Mouse (Mus musculus) hindbrain, embryonic 10.5 days (tissue): ENCODE measurements around the gene Rabepk. TPM values are rescaled to one million over a fixed set of nuclear protein-coding genes. Genes with fewer than 3 reads are reported as not detected.
"Not testable (repeated sequence)": the region's sequence is repeated elsewhere in the genome, so short reads cannot be mapped to it uniquely, and the experiment has no call there.

Experiments
- DNase-seq: peaks from one replicate; pipeline ENCODE4 v3.0.0-alpha.2; 2017; ENCODE audit warnings: low spot score
- H3K27ac ChIP-seq: fragments of 300-500 bp; sonication (generic); 2 replicates; pipeline ENCODE4 v1.5.1; 2016; ENCODE audit warnings: mild to moderate bottlenecking, moderate library complexity
- H3K27me3 ChIP-seq: fragments of 300-500 bp; sonication (generic); 2 replicates; pipeline ENCODE4 v1.6.1; 2016; ENCODE audit warnings: mild to moderate bottlenecking; ENCODE audit not compliant: poor library complexity, insufficient read depth, severe bottlenecking
- H3K36me3 ChIP-seq: fragments of 300-500 bp; sonication (generic); 2 replicates; pipeline ENCODE4 v1.6.1; 2016; ENCODE audit warnings: mild to moderate bottlenecking, moderate library complexity
- H3K4me1 ChIP-seq: fragments of 300-500 bp; sonication (generic); replicated peaks from 2 replicates; pipeline ENCODE4 v1.6.1; 2016; ENCODE audit warnings: mild to moderate bottlenecking
- H3K4me3 ChIP-seq: fragments of 300-500 bp; sonication (generic); 2 replicates; pipeline ENCODE4 v1.5.1; 2016; ENCODE audit warnings: mild to moderate bottlenecking, moderate library complexity
- H3K9me3 ChIP-seq: fragments of 300-500 bp; sonication (generic); 2 replicates; pipeline ENCODE4 v1.6.1; 2016; ENCODE audit warnings: mild to moderate bottlenecking, moderate library complexity
- WGBS: fragments of 180-500 bp; shearing (Covaris S2); methylation state at CpG from one replicate; pipeline ENCODE4 v1.1.7; 2016; 5-methylcytosine and 5-hydroxymethylcytosine counted together
- polyA plus RNA-seq: library from polyadenylated mRNA; unstranded; fragments of >200 nt; fragmentation: Nextera tagmentation; extraction: Ambion mirVana; gene quantifications from 2 replicates; pipeline ENCODE4 v1.2.1, GENCODE M21; 2016

Rabepk gene
- polyA plus RNA-seq, 1 experiment from 2014 or later: 31.5 TPM

DNA sequence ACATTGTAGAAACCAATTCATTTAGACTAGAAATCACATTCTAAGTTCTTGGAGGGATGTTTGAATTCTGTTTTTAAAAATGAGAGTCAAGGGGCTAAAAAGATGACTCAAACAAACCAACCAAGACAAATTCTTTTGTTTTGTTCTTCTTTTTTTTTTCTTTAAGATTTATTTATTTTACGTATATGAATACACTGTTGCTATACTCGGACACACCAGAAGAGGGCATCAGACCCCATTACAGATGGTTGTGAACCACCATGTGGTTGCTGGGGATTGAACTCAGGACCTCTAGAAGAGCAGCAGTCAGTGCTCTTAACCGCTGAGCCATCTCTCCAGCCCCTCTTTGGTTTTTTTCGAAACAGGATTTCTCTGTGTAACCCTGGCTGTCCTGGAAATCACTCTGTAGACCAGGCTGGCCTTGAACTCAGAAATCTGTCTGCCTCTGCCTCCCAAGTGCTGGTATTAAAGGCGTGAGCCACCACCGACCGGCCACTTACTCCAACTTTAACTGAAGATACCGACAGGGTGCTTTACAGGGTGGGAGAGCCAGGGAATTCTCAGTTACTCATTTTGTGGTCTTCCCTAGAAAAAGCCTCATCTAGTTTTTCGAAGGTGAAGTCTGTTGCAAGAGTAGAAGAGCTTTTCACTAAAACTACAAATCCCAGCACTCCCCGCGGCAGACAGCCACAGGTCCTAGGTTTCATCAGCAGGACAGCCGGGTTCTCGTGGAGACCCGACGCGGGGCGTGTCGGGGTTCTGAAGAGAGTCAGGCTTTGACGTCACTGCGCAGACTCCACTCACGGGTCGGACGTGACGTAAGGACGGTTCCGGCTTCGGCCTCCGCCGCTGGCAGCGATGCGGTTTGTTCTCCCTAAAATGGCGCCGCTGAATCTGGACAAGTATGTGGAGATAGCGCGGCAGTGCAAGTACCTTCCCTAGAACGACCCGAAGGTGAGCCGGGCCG, 2.1 kb upstream of the Rabepk start:
- WGBS: 5% methylated on average over 39 of the region's 39 CpGs
- no peaks in the 10 kb centered on the region for H3K9me3 ChIP-seq
- DNase-seq: peak; percentile 98
- H3K27me3 ChIP-seq: no peaks in the 10 kb centered on the region
- H3K4me1 ChIP-seq: peaks cover 36% of the 10 kb centered on the region
- H3K36me3 ChIP-seq: peaks cover 32% of the 10 kb centered on the region
- peak overlapping the region; percentile 72 for H3K4me3 ChIP-seq
- H3K27ac ChIP-seq: peak overlapping the region; percentile 90

DNA sequence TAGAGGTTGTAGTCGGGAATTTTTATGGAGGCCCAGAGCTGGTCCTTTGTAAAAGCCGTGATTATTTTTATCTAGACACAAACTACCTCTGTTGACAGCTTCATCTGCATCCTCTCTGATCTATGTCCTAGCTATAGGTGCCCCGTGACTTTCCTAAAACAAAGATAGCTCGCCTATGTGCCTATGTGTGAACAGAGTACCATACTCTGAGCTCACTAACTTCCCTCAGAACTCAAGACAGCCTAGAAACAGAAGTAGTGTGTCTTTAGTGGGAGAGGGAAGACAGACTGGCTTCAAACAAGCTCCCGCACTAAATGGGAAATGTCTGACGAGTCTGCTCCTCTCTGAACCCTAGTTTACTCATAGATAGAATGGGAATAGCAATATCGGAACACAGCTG, 659 bp upstream of the Rabepk start:
- H3K27me3 ChIP-seq: no peaks in the 10 kb centered on the region
- peak overlapping the region; percentile 80 for H3K4me3 ChIP-seq

DNA sequence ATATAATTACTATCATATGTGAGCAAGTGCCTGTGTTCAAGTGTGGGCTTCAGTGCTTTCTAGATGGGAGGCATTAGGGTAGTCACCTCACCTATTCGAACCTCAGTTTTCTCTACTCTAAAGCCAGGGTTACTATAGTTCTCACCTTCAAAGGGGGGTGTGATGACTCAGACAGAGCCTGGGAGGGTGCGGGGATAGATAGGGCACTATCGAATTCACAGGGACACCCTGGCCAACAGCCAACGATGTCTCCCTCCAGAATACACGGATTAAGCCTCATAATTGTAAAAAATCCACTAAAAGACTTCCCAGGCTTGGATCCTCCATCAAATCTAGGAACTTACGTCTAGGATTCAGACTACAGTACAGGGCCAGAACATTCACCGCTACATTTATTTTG, 4.3 kb downstream of the Rabepk start:
- H3K27ac ChIP-seq: no peak overlapping the region
- DNase-seq: no peak
- H3K9me3 ChIP-seq: no peaks in the 10 kb centered on the region
- no peaks in the 10 kb centered on the region for H3K27me3 ChIP-seq
- WGBS: 95% methylated on average over 7 of the region's 7 CpGs
- H3K36me3 ChIP-seq: peaks cover 37% of the 10 kb centered on the region
- no peak overlapping the region for H3K4me3 ChIP-seq
- peaks cover 20% of the 10 kb centered on the region for H3K4me1 ChIP-seq

More for the DNA sequence above, 659 bp upstream of the Rabepk start:
- Histone ChIP-seq H3K27ac (no peak overlapping the region), H3K36me3 (peaks cover 33% of the 10 kb centered on the region), H3K9me3 (no peaks in the 10 kb centered on the region), H3K4me1 (peaks cover 36% of the 10 kb centered on the region)
- DNase-seq: no peak
- 80% methylated on average over 7 of the region's 7 CpGs for WGBS

DNA sequence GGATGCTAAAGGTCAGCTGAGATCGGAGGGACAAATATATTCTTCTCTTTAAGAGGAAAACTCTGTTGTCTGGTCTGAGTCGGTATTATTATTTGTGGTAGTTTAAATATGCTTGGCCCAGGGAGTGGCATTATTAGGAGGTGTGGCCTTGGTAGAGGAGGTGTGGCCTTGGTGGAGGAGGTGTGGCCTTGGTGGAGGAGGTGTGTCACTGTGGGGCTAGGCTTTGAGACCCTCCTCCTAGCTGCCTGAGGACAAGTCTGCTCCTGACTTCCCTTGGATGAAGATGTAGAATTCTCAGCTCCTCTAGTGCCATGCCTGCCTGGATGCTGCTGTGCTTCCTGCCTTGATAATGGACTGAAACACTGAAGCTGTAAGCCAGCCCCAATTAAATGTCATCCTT, 5.2 kb downstream of the Rabepk start:
- H3K27me3 ChIP-seq: no peaks in the 10 kb centered on the region
- WGBS: 88% methylated on average over 2 of the region's 2 CpGs
- peaks cover 12% of the 10 kb centered on the region for H3K4me1 ChIP-seq
- H3K27ac ChIP-seq: no peak overlapping the region
- no peaks in the 10 kb centered on the region for H3K9me3 ChIP-seq
- no peak overlapping the region for H3K4me3 ChIP-seq
- H3K36me3 ChIP-seq: peaks cover 45% of the 10 kb centered on the region
- no peak for DNase-seq

DNA sequence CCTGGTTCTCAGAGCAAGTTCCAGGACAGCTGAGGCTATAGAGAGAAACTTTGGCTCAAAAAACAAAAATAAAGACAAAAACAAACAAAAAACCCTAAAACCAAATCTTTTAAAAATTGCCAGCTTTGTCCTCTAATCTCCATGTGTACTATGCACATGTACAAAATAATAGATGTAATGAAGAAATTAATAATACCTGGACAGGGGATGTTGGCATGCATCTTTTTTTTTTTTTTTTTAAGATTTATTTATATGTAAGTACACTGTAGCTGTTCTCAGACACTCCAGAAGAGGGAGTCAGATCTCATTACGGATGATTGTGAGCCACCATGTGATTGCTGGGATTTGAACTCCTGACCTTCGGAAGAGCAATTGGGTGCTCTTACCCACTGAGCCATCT, 7.2 kb downstream of the Rabepk start:
- WGBS: 87% methylated on average over 2 of the region's 2 CpGs
- H3K4me1 ChIP-seq, H3K27ac ChIP-seq, H3K27me3 ChIP-seq, H3K4me3 ChIP-seq, DNase-seq, H3K9me3 ChIP-seq: not testable (repeated sequence)
- peaks cover 60% of the 10 kb centered on the region for H3K36me3 ChIP-seq

DNA sequence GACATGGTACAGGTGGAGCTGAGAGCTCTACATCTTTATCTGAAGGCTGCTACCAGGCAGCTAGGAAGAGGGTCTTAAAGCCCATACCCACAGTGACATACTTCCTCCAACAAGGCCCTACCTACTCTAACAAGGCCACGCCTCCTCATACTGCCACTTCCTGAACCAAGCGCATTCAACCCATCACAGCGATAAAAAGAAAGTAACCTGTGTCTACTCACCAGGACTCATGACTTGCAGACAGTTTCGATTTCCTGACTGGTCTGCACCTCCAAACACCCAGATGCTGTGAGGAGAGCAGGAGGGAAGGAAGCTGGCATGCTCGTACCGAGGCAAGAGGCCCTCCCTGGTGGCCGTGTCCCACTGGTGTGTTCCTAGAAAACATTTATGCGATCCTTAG, 9.4 kb downstream of the Rabepk start:
- WGBS: 94% methylated on average over 8 of the region's 8 CpGs
- peaks cover 51% of the 10 kb centered on the region for H3K36me3 ChIP-seq
- H3K27ac ChIP-seq: no peak overlapping the region
- no peaks in the 10 kb centered on the region for H3K4me1 ChIP-seq
- H3K9me3 ChIP-seq: no peaks in the 10 kb centered on the region
- DNase-seq: no peak
- no peak overlapping the region for H3K4me3 ChIP-seq
- no peaks in the 10 kb centered on the region for H3K27me3 ChIP-seq

DNA sequence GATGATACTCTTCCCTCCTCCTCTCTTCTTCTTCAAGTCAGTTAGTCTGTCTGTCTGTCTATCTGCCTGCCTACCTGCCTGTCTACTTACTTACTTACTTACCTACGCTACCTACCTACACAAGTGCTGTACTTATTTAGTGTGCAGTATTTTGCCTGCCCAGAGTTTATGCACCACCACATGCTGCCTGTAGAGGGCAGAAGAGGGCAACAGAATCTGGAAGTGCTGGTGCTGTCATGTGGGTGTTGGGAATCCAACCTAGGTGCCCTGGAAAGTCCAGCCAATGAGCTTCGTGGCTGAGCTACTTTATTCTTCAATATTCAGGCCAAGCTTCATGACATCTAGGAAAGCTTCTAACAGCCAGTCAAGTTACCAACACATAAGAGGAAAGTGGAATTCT, 15.6 kb downstream of the Rabepk start:
- H3K4me1 ChIP-seq: no peaks in the 10 kb centered on the region
- DNase-seq: peak; percentile 47
- no peaks in the 10 kb centered on the region for H3K9me3 ChIP-seq
- no peaks in the 10 kb centered on the region for H3K27me3 ChIP-seq
- H3K27ac ChIP-seq: no peak overlapping the region
- WGBS: 83% methylated on average over 2 of the region's 2 CpGs
- H3K4me3 ChIP-seq: no peak overlapping the region
- peaks cover 81% of the 10 kb centered on the region for H3K36me3 ChIP-seq

DNA sequence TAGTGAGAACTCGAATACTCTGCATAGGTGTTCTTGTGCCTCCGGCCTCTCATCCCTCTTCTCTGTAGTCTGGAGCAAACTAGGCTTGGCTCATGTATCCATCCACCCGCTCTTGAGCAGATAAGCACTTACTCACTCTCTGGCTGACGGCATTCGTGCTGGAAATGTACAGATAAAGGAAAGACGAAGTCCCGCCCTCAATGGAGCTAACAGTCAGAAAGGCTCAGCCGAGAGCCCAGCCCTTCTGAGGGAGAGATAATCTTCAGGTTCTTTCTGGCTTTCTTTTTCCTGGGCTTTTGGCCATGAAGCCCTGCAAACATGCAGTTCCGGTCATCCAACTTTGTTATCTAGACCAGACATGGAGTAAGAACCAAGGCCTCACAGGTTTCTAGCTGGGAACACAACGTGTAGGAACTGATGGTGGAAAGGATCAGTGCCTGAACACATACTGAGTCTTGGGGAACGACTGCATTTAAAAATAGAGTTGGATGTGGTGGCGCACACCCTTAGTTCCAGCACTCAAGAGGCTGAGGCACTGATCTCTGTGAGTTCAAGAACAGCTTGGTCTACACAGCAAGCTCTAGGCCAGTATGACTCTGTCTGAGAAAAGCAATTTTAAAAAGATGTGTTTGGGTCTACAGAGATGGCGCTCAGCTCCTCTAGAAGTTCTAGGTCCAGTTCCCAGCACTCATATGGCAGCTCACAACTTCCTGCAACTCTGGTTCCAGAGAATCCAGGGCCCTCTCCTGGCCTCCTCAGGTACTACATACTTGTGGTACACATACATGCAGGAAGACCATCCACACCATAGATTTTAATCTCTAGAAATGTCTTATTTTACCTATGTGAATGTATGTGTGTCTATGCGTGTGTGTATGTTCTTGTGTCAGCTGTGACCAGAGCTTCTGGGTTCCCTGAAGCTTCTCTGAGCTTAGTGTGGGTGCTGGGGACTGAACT, 16.4 kb downstream of the Rabepk start:
- Histone ChIP-seq H3K36me3 (peaks cover 82% of the 10 kb centered on the region), H3K27ac (no peak overlapping the region), H3K9me3 (no peaks in the 10 kb centered on the region), H3K4me3 (no peak overlapping the region), H3K4me1 (no peaks in the 10 kb centered on the region), H3K27me3 (no peaks in the 10 kb centered on the region)
- no peak for DNase-seq
- 93% methylated on average over 14 of the region's 14 CpGs for WGBS

DNA sequence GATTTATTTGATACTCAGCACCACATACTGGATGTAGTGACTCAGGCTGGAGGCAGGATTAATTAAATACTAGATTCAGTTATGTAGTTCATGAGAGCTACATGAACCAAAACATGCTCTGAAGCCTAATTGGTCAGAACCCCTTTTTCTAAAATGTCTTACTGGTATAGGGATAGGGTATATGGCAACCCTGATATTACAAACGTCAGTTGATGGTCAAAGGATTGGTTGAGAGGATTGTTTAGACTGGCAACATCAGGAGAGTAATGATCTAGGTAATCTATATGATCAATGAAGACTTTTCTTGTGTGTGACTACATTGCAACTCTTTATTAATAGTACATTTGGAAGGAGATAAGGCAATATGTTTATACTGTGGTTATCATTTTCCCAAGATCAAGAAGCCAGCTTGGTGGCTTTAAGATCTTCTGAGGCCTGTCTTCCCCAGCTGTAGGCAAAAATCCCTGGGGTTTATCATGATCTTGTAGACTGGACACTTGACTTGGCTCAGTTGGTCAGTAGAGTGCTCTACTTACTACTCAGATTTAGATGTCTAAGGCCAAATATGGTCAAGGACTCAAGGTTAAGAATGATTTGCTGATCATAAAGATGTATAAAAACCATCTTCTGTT, 22.4 kb downstream of the Rabepk start:
- no peak overlapping the region for H3K27ac ChIP-seq
- no peaks in the 10 kb centered on the region for H3K27me3 ChIP-seq
- H3K4me1 ChIP-seq: peaks cover 44% of the 10 kb centered on the region
- DNase-seq: no peak
- H3K9me3 ChIP-seq: no peaks in the 10 kb centered on the region
- H3K4me3 ChIP-seq: no peak overlapping the region; the same call in 1 of the 2 replicates
- 65% methylated on average over 1 of the region's 1 CpGs for WGBS
- H3K36me3 ChIP-seq: peaks cover 96% of the 10 kb centered on the region

DNA sequence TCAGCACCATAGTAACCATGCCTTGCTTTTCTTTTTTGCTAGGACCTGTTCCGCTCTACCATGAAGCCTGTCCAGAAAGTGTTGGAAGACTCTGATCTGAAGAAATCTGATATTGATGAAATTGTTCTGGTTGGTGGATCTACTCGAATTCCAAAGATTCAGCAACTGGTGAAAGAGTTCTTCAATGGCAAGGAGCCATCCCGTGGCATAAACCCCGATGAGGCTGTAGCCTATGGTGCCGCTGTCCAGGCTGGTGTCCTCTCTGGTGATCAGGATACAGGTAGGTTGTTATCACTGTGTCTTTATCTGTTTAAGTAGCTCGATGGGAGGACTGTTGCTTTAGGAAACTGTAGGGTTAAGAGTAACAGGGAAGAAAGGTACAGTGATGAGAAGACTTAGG, 25.2 kb downstream of the Rabepk start:
- no peaks in the 10 kb centered on the region for H3K9me3 ChIP-seq
- peaks cover 70% of the 10 kb centered on the region for H3K36me3 ChIP-seq
- no peak for DNase-seq
- 93% methylated on average over 6 of the region's 6 CpGs for WGBS
- peaks cover 53% of the 10 kb centered on the region for H3K4me1 ChIP-seq
- no peak overlapping the region for H3K27ac ChIP-seq
- no peaks in the 10 kb centered on the region for H3K27me3 ChIP-seq
- H3K4me3 ChIP-seq: peak overlapping the region; percentile 100

DNA sequence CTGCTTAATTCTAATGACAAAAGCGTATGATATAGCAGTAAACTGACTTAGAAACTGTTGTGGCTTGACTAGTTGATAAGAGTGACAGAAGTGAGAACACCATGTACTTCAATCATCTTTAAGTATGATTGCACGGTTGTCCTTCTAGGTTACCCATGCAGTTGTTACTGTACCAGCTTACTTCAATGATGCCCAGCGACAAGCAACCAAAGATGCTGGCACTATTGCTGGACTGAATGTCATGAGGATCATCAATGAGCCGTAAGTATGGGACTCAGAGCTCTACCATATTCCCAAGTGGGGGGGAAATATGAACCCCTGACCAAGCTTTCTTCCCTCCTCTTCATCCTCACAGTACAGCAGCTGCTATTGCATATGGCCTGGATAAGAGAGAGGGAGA, 26.0 kb downstream of the Rabepk start:
- WGBS: 92% methylated on average over 4 of the region's 4 CpGs
- no peak for DNase-seq
- Histone ChIP-seq H3K9me3 (no peaks in the 10 kb centered on the region), H3K36me3 (peaks cover 62% of the 10 kb centered on the region), H3K27me3 (no peaks in the 10 kb centered on the region), H3K4me1 (peaks cover 53% of the 10 kb centered on the region), H3K4me3 (peak overlapping the region; percentile 100), H3K27ac (no peak overlapping the region)
